Mouse (Mus musculus) right cerebral cortex, adult 18-20 months (tissue): ENCODE measurements around the gene Flii.
A peak's percentile ranks its signal among the peaks of the same experiment; 100 is the strongest.

ENCODE experiments used
- DNase-seq: peaks from one replicate; pipeline ENCODE4 v3.0.0; 2022; ENCODE audit warnings: mixed read lengths

Gene Flii

GRCm38 (mm10) chr11:60712639-60713255, 14.3 kb downstream of the Flii start:
- no peak for DNase-seq

GRCm38 (mm10) chr11:60712040-60712439, 15.0 kb downstream of the Flii start:
- DNase-seq: no peak

GRCm38 (mm10) chr11:60711218-60711617, 15.8 kb downstream of the Flii start:
- DNase-seq: no peak

GRCm38 (mm10) chr11:60709481-60710465, 17.3 kb downstream of the Flii start:
- peak; percentile 1 for DNase-seq

- peak; percentile 1 for DNase-seq
Measured at GRCm38 (mm10) chr11:60708631-60709030, 18.4 kb downstream of the Flii start.

- DNase-seq: peak; percentile 52
Measured at GRCm38 (mm10) chr11:60707672-60708071, 19.4 kb downstream of the Flii start.

- DNase-seq: peak; percentile 28
Measured at GRCm38 (mm10) chr11:60706696-60707480, 20.2 kb downstream of the Flii start.

- DNase-seq: peak; percentile 0
Measured at GRCm38 (mm10) chr11:60706076-60706475, 21.0 kb downstream of the Flii start.

GRCm38 (mm10) chr11:60705255-60705654, 21.8 kb downstream of the Flii start:
- DNase-seq: no peak

GRCm38 (mm10) chr11:60704023-60704880, 22.8 kb downstream of the Flii start:
- DNase-seq: peak; percentile 1

GRCm38 (mm10) chr11:60703131-60703530, 23.9 kb downstream of the Flii start:
- peak; percentile 70 for DNase-seq

- DNase-seq: no peak
Measured at GRCm38 (mm10) chr11:60701611-60702010, 25.5 kb downstream of the Flii start.

- no peak for DNase-seq
Measured at GRCm38 (mm10) chr11:60700320-60701185, 26.5 kb downstream of the Flii start.

GRCm38 (mm10) chr11:60699524-60700075, 27.5 kb downstream of the Flii start, which contains the start of gene Llgl1:
Gene Llgl1, plus strand, starts transcription at chr11:60699723.
- DNase-seq: peak; percentile 90

GRCm38 (mm10) chr11:60698806-60699523, 28.1 kb downstream of the Flii start:
- no peak for DNase-seq

- DNase-seq: no peak
Measured at GRCm38 (mm10) chr11:60697561-60697960, 29.5 kb downstream of the Flii start.

GRCm38 (mm10) chr11:60696165-60696564, 30.9 kb downstream of the Flii start:
- DNase-seq: no peak
